In genomic region chr9:58928103-58928502, GRCm38 (mm10) we compare ENCODE assay signal across 7 mouse cellular contexts.
DNase-seq lines count a peak whose midpoint lies in the region; ATAC-seq and TF ChIP-seq lines count a peak whose summit lies in the region.

No protein-coding gene starts in this region.

- no peaks in the 10 kb centered on the region for H3K4me1 ChIP-seq in intestine, postnatal 0 days (replicated peaks; ENCODE audit: control insufficient read depth, insufficient read depth, low read length)
- H3K4me1 ChIP-seq in intestine, embryonic 15.5 days (replicated peaks), result no peaks in the 10 kb centered on the region
- H3K4me1 ChIP-seq in embryonic facial prominence, embryonic 10.5 days, result no peaks in the 10 kb centered on the region
- H3K4me1 ChIP-seq in lung, adult 2 months (ENCODE audit: control insufficient read depth, insufficient read depth, low read length), result no peaks in the 10 kb centered on the region

- no peak overlapping the region for H3K27ac ChIP-seq in intestine, postnatal 0 days (ENCODE audit: low read depth, low read length)
- no peak overlapping the region for H3K27ac ChIP-seq in intestine, embryonic 15.5 days
- H3K27ac ChIP-seq in embryonic facial prominence, embryonic 10.5 days (replicated peaks), result no peak overlapping the region

- H3K4me2 ChIP-seq in intestine, postnatal 0 days (replicated peaks; ENCODE audit: low read depth), result no peak overlapping the region
- no peak overlapping the region for H3K4me2 ChIP-seq in intestine, embryonic 15.5 days (replicated peaks)

- no peak overlapping the region for H3K9ac ChIP-seq in intestine, postnatal 0 days (ENCODE audit: low read depth, low read length)
- no peak overlapping the region for H3K9ac ChIP-seq in intestine, embryonic 15.5 days

- ATAC-seq in intestine, postnatal 0 days, result no peak
- no peak for ATAC-seq in intestine, embryonic 15.5 days
- no peak for ATAC-seq in Patski

- no peaks in the 10 kb centered on the region for H3K27me3 ChIP-seq in intestine, postnatal 0 days (replicated peaks; ENCODE audit: control insufficient read depth, insufficient read depth, low read length)
- H3K27me3 ChIP-seq in intestine, embryonic 15.5 days (replicated peaks), result no peaks in the 10 kb centered on the region
- H3K27me3 ChIP-seq in Patski, result no peaks in the 10 kb centered on the region
- no peaks in the 10 kb centered on the region for H3K27me3 ChIP-seq in embryonic facial prominence, embryonic 10.5 days (replicated peaks; ENCODE audit: low read depth, poor library complexity, severe bottlenecking)

- DNase-seq in A20 (ENCODE audit: low read depth, low spot score), result peak; percentile 66
- DNase-seq in Patski (ENCODE audit: low read depth, low spot score), result peak; percentile 6
- DNase-seq in embryonic facial prominence, embryonic 10.5 days (ENCODE audit: low spot score), result peak; percentile 20
- peak; percentile 4 for DNase-seq in lung, adult 2 months
- DNase-seq in telencephalon, adult 2 months (ENCODE audit: low read depth, low spot score), result peak; percentile 38

- TF ChIP-seq CTCF in intestine, postnatal 0 days (IDR thresholded peaks at IDR 0.05; ENCODE audit: low read depth), result peak; percentile 81
- TF ChIP-seq CTCF in Patski (IDR thresholded peaks at IDR 0.05), result peak; percentile 68
- TF ChIP-seq CTCF in lung, adult 2 months (IDR thresholded peaks at IDR 0.05; ENCODE audit: insufficient read depth, low read length), result no peak

- POLR2A ChIA-PET in Patski (lab: Charles Lee), result no interaction called here

- 23% methylated on average over 1 of the region's 1 CpGs for WGBS in intestine, postnatal 0 days
- WGBS in intestine, embryonic 15.5 days, result 32% methylated on average over 1 of the region's 1 CpGs
- WGBS in embryonic facial prominence, embryonic 10.5 days, result 36% methylated on average over 1 of the region's 1 CpGs
- WGBS in lung, adult 2 months, result 12% methylated on average over 1 of the region's 1 CpGs

- CTCF ChIA-PET in Patski (lab: Charles Lee), result interaction anchor here (0.7 to 1.7 kb wide), 8 partner anchors 9 to 349 kb away, joined by 3 to 12 read pairs (median 4); no protein-coding TSS in a partner anchor

- in situ Hi-C loops in Patski (cut with MboI; ENCODE audit: low pct_unique_long_range_greater_than_20kb), result no loop called here

- no peak overlapping the region for H3K4me3 ChIP-seq in intestine, postnatal 0 days (ENCODE audit: low read depth, low read length)
- H3K4me3 ChIP-seq in intestine, embryonic 15.5 days (replicated peaks), result no peak overlapping the region
- H3K4me3 ChIP-seq in embryonic facial prominence, embryonic 10.5 days, result no peak overlapping the region
- no peak overlapping the region for H3K4me3 ChIP-seq in lung, adult 2 months (replicated peaks; ENCODE audit: extremely low read depth, low read depth, low read length)

- H3K36me3 ChIP-seq in intestine, postnatal 0 days (ENCODE audit: control insufficient read depth, insufficient read depth), result peaks cover 9% of the 10 kb centered on the region; the same call in 1 of the 2 replicates
- no peaks in the 10 kb centered on the region; the same call in 1 of the 2 replicates for H3K36me3 ChIP-seq in intestine, embryonic 15.5 days
- H3K36me3 ChIP-seq in embryonic facial prominence, embryonic 10.5 days (replicated peaks), result peaks cover 34% of the 10 kb centered on the region

- no peaks in the 10 kb centered on the region for H3K9me3 ChIP-seq in intestine, postnatal 0 days (ENCODE audit: control insufficient read depth)
- no peaks in the 10 kb centered on the region for H3K9me3 ChIP-seq in intestine, embryonic 15.5 days
- no peaks in the 10 kb centered on the region for H3K9me3 ChIP-seq in embryonic facial prominence, embryonic 10.5 days

- TF ChIP-seq POLR2A in lung, adult 2 months (IDR thresholded peaks at IDR 0.05; ENCODE audit: borderline replicate concordance, extremely low read depth, low read depth, low read length), result no peak

Comparison
In these comparisons a context has a peak if more than half of its experiments do, and no peak if none do; other contexts are left out.
1. DNase-seq: peak in every context shown above with its lines; median percentile 66 in A20; 38 in telencephalon, adult 2 months; 20 in embryonic facial prominence, embryonic 10.5 days; 6 in Patski; 4 in lung, adult 2 months.